Mouse (Mus musculus): Measurements from ENCODE around the gene Agbl1. TPM values are rescaled to one million over a fixed set of nuclear protein-coding genes. Genes with fewer than 3 reads are reported as not detected.

Gene Agbl1
- polyA plus RNA-seq, 1 experiment from 2014 or later = 0.50 TPM

DNA sequence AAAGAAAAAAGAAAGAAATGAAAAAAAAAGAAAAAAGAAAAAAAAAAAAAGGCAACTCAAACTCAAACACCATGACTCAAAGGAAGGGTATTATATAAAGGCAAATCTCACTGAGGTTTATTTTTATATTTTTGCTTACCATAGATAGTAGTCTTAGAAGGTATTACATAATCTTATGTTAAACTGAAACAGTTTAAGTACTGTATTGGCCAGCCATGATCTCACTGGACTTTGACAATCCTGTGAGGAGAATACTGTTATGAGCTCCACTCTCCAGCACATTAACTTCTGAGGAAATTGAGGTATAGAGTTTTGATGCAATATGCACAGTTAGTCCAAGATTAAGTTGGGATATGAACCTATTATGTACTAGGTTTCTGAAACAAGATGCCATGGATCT, 909.0 kb downstream of the Agbl1 start:
- Histone ChIP-seq H3K27me3 (replicated peaks; ENCODE audit: control insufficient read depth, insufficient read depth, low read length) (no peaks in the 10 kb centered on the region), H3K9me3 (ENCODE audit: control insufficient read depth, low read length) (no peaks in the 10 kb centered on the region), H3K4me3 (ENCODE audit: low read depth, low read length) (no peak overlapping the region), H3K36me3 (ENCODE audit: control insufficient read depth, insufficient read depth, low read length) (no peaks in the 10 kb centered on the region), H3K4me2 (ENCODE audit: low read depth, low read length) (no peak overlapping the region), H3K9ac (ENCODE audit: low read depth, low read length) (no peak overlapping the region), H3K4me1 (ENCODE audit: control insufficient read depth, insufficient read depth, low read length) (no peaks in the 10 kb centered on the region), H3K27ac (replicated peaks; ENCODE audit: low read depth, low read length) (no peak overlapping the region)
- DNase-seq (ENCODE audit: low spot score) (no peak), ATAC-seq (ENCODE audit: low read depth) (no peak)

DNA sequence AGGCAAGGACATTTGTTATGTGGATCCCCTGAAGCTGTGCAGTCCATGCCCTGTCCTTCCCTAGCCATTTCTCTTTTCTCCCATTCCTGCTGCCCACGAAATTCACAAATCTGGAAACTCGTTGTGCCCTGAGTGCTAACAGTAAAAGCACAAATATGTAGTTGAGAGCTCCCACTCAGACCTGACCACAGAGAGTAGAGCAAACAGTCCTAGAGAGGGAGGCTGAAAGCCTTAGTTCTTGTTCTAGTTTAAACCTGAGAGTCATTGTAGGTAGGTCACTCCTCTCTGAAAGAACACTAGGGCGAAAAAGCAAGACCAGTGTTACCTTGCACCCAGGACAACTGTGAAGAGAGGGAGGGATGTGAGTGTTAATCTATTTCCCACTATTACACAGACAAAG, 917.8 kb downstream of the Agbl1 start:
- no peak for DNase-seq (ENCODE audit: low spot score)
- H3K27ac ChIP-seq (replicated peaks; ENCODE audit: low read depth, low read length) = no peak overlapping the region
- ATAC-seq (ENCODE audit: low read depth) = no peak
- H3K9me3 ChIP-seq (ENCODE audit: control insufficient read depth, low read length) = no peaks in the 10 kb centered on the region
- H3K36me3 ChIP-seq (ENCODE audit: control insufficient read depth, insufficient read depth, low read length) = no peaks in the 10 kb centered on the region
- peaks cover 5% of the 10 kb centered on the region; the same call in 1 of the 2 replicates for H3K4me1 ChIP-seq (ENCODE audit: control insufficient read depth, insufficient read depth, low read length)
- no peaks in the 10 kb centered on the region for H3K27me3 ChIP-seq (replicated peaks; ENCODE audit: control insufficient read depth, insufficient read depth, low read length)
- no peak overlapping the region for H3K4me3 ChIP-seq (ENCODE audit: low read depth, low read length)
- 70% methylated on average over 3 of the region's 3 CpGs for WGBS
- no peak overlapping the region for H3K9ac ChIP-seq (ENCODE audit: low read depth, low read length)
- no peak overlapping the region for H3K4me2 ChIP-seq (ENCODE audit: low read depth, low read length)

DNA sequence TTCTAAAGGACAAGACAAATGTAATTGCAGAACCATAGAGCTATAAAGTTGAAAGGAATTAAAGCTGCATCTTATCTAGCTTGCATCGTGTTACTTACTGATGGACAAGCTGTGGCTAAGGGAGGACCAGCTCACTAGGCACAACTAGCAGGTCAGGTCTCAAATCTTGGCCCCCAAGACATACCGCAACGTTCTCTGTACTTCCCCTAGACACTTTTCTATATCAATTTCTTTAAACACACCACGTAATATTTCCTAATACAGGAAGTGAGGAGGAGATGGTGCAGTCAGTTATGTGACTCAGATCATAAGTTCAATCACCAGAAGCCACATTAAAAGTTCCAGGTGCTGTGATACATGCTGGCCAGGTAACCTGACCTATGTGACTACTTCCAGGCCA, 919.1 kb downstream of the Agbl1 start:
- no peak for DNase-seq (ENCODE audit: low spot score)
- Histone ChIP-seq H3K27ac (replicated peaks; ENCODE audit: low read depth, low read length) (no peak overlapping the region), H3K36me3 (ENCODE audit: control insufficient read depth, insufficient read depth, low read length) (no peaks in the 10 kb centered on the region), H3K27me3 (replicated peaks; ENCODE audit: control insufficient read depth, insufficient read depth, low read length) (no peaks in the 10 kb centered on the region), H3K9me3 (ENCODE audit: control insufficient read depth, low read length) (no peaks in the 10 kb centered on the region), H3K4me1 (ENCODE audit: control insufficient read depth, insufficient read depth, low read length) (peaks cover 5% of the 10 kb centered on the region; the same call in 1 of the 2 replicates), H3K9ac (ENCODE audit: low read depth, low read length) (no peak overlapping the region), H3K4me3 (ENCODE audit: low read depth, low read length) (no peak overlapping the region), H3K4me2 (ENCODE audit: low read depth, low read length) (no peak overlapping the region)
- ATAC-seq (ENCODE audit: low read depth) = no peak
- 76% methylated on average over 4 of the region's 4 CpGs for WGBS

DNA sequence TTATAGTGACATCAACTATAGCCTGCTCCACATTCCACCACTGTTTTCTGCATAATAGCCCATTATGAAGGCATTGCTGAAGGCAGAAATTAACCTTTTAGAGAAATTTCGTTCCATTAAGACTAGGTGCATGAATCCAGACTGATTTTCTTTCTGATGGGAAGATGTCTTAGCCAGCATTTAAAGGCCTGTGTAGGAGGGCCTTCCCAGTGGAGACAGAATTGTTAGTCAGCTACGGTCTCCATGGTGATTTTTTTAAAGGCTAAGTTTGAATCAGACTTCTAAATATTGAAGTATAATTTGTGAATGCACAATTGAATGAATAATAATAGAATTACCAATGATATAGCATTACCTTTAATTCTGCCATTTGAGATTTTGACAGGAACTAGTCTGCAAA, 920.2 kb downstream of the Agbl1 start:
- no peak overlapping the region for H3K4me3 ChIP-seq (ENCODE audit: low read depth, low read length)
- H3K27ac ChIP-seq (replicated peaks; ENCODE audit: low read depth, low read length) = no peak overlapping the region
- no peaks in the 10 kb centered on the region for H3K9me3 ChIP-seq (ENCODE audit: control insufficient read depth, low read length)
- H3K4me1 ChIP-seq (ENCODE audit: control insufficient read depth, insufficient read depth, low read length) = peaks cover 5% of the 10 kb centered on the region; the same call in 1 of the 2 replicates
- no peak for DNase-seq (ENCODE audit: low spot score)
- H3K4me2 ChIP-seq (ENCODE audit: low read depth, low read length) = no peak overlapping the region
- no peak for ATAC-seq (ENCODE audit: low read depth)
- H3K36me3 ChIP-seq (ENCODE audit: control insufficient read depth, insufficient read depth, low read length) = no peaks in the 10 kb centered on the region
- 69% methylated on average over 2 of the region's 2 CpGs for WGBS
- H3K9ac ChIP-seq (ENCODE audit: low read depth, low read length) = no peak overlapping the region
- no peaks in the 10 kb centered on the region for H3K27me3 ChIP-seq (replicated peaks; ENCODE audit: control insufficient read depth, insufficient read depth, low read length)

DNA sequence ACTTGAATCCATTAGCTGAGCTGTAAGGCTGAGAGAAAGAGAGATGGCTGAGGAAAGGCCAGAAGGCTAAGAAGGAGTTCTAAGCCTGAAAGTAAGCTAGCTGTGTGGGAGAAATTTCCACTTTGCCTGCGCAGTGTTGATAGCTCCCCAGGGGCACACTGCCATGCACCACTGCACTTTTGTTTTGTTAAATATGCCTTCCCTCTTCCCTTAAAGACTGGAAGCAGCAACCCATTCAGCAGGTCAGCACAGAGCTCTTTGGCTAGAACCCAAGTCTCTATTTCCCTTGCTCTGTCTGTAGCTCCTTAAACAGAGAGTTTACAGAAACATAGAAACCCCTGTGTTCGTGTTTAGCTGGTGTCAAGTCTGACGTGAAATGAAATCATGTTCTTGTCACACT, 922.7 kb downstream of the Agbl1 start:
- Histone ChIP-seq H3K9me3 (ENCODE audit: control insufficient read depth, low read length) (no peaks in the 10 kb centered on the region), H3K9ac (ENCODE audit: low read depth, low read length) (no peak overlapping the region), H3K36me3 (ENCODE audit: control insufficient read depth, insufficient read depth, low read length) (no peaks in the 10 kb centered on the region), H3K4me1 (ENCODE audit: control insufficient read depth, insufficient read depth, low read length) (peaks cover 5% of the 10 kb centered on the region; the same call in 1 of the 2 replicates), H3K4me2 (ENCODE audit: low read depth, low read length) (no peak overlapping the region), H3K27ac (replicated peaks; ENCODE audit: low read depth, low read length) (no peak overlapping the region), H3K27me3 (replicated peaks; ENCODE audit: control insufficient read depth, insufficient read depth, low read length) (no peaks in the 10 kb centered on the region), H3K4me3 (ENCODE audit: low read depth, low read length) (no peak overlapping the region)
- no peak for ATAC-seq (ENCODE audit: low read depth)
- 13% methylated on average over 3 of the region's 3 CpGs for WGBS
- DNase-seq (ENCODE audit: low spot score) = peak; percentile 24

DNA sequence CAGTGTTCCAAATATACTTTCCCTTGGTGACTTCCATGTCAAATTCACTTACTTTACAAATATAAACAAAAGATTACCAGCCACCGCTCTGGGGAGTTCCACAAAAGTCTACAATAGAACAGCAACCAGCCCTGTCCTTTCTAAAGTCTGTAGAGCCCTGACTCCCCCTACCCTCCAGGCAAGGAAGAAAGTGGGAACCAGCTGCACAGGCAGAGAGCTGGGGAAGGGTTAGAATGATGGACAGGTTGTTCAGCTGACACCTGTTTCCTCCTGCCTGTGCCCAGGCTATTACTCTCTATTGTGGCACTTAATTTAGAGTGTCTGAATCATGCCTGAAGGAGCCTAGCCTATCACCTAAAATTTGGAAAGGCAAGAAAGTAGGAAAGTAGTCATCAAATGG, 923.2 kb downstream of the Agbl1 start:
- Histone ChIP-seq H3K4me1 (ENCODE audit: control insufficient read depth, insufficient read depth, low read length) (peaks cover 5% of the 10 kb centered on the region; the same call in 1 of the 2 replicates), H3K27me3 (replicated peaks; ENCODE audit: control insufficient read depth, insufficient read depth, low read length) (no peaks in the 10 kb centered on the region), H3K27ac (replicated peaks; ENCODE audit: low read depth, low read length) (no peak overlapping the region), H3K9me3 (ENCODE audit: control insufficient read depth, low read length) (no peaks in the 10 kb centered on the region), H3K36me3 (ENCODE audit: control insufficient read depth, insufficient read depth, low read length) (no peaks in the 10 kb centered on the region), H3K4me3 (ENCODE audit: low read depth, low read length) (no peak overlapping the region), H3K9ac (ENCODE audit: low read depth, low read length) (no peak overlapping the region), H3K4me2 (ENCODE audit: low read depth, low read length) (no peak overlapping the region)
- ATAC-seq (ENCODE audit: low read depth) = no peak
- peak; percentile 3 for DNase-seq (ENCODE audit: low spot score)
- 38% methylated on average over 1 of the region's 1 CpGs for WGBS

DNA sequence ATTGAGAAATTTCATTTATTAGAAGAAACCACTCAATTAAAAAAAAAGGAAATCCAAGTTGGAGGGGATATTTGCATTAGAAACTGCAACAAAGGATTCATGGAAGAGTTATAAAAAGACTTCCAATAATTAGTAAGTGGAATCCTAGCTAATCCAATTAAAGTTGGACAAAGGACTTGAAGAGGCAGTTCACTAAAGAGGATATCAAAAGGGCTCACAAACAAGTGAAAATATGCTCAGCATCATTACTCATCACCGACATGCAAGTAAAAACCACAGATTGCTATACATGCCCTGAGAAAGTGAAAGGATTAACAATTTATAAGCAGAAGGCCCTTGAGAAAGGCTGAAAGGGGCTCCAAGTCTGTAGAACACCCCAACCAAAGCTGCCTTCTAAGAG, 935.2 kb downstream of the Agbl1 start:
- H3K4me3 ChIP-seq (ENCODE audit: low read depth, low read length) = no peak overlapping the region
- no peak overlapping the region for H3K4me2 ChIP-seq (ENCODE audit: low read depth, low read length)
- no peaks in the 10 kb centered on the region for H3K4me1 ChIP-seq (ENCODE audit: control insufficient read depth, insufficient read depth, low read length)
- no peak overlapping the region for H3K9ac ChIP-seq (ENCODE audit: low read depth, low read length)
- H3K27ac ChIP-seq (replicated peaks; ENCODE audit: low read depth, low read length) = no peak overlapping the region
- no peaks in the 10 kb centered on the region for H3K36me3 ChIP-seq (ENCODE audit: control insufficient read depth, insufficient read depth, low read length)
- ATAC-seq (ENCODE audit: low read depth) (no peak), DNase-seq (ENCODE audit: low spot score) (no peak)
- H3K27me3 ChIP-seq (replicated peaks; ENCODE audit: control insufficient read depth, insufficient read depth, low read length) = no peaks in the 10 kb centered on the region
- WGBS = 88% methylated on average over 1 of the region's 1 CpGs
- H3K9me3 ChIP-seq (ENCODE audit: control insufficient read depth, low read length) = no peaks in the 10 kb centered on the region
